Mouse (Mus musculus) MEL (cell line): ENCODE measurements around the gene Syngr4.

Experiments
- BHLHE40 ChIP-seq: IDR thresholded peaks from 2 replicates; pipeline ENCODE4 v1.6.1; 2012; ENCODE audit warnings: low read depth, mild to moderate bottlenecking, inconsistent platforms, low read length, improper control_type of control experiment, borderline replicate concordance
- CTCF ChIP-seq, 3 experiments: IDR thresholded peaks in 2 of 3; conservative IDR thresholded peaks in 1 of 3; 2 replicates each; pipeline ENCODE4 v1.5.1; 2011 to 2012; ENCODE audit warnings: low read length in 3 of 3, low read depth in 2 of 3, mild to moderate bottlenecking in 2 of 3, improper control_type of control experiment in 1 of 3, inconsistent platforms in 1 of 3, mixed read lengths in 1 of 3, moderate library complexity in 1 of 3; ENCODE audit not compliant: control insufficient read depth in 1 of 3, insufficient read depth in 1 of 3, poor library complexity in 1 of 3, severe bottlenecking in 1 of 3
- E2F4 ChIP-seq: IDR thresholded peaks from 2 replicates; pipeline ENCODE4 v1.6.1; 2011; ENCODE audit warnings: low read depth, low read length, improper control_type of control experiment, borderline replicate concordance
- ETS1 ChIP-seq: IDR thresholded peaks from 2 replicates; pipeline ENCODE4 v1.6.1; 2012; ENCODE audit warnings: low read depth, mild to moderate bottlenecking, inconsistent platforms, low read length, improper control_type of control experiment, moderate library complexity
- GABPA ChIP-seq: IDR thresholded peaks from 2 replicates; pipeline ENCODE4 v1.6.1; 2012; ENCODE audit warnings: low read depth, mild to moderate bottlenecking, inconsistent platforms, low read length, improper control_type of control experiment, moderate library complexity
- JUND ChIP-seq: IDR thresholded peaks from 2 replicates; pipeline ENCODE4 v1.6.1; 2011; ENCODE audit warnings: low read depth, mild to moderate bottlenecking, improper control_type of control experiment, low read length
- MAFK ChIP-seq: IDR thresholded peaks from 2 replicates; pipeline ENCODE4 v1.6.1; 2011; ENCODE audit warnings: low read depth, mild to moderate bottlenecking, low read length, improper control_type of control experiment, borderline replicate concordance
- MAX ChIP-seq: IDR thresholded peaks from 2 replicates; pipeline ENCODE4 v1.6.1; 2011; ENCODE audit warnings: low read length, improper control_type of control experiment
- POLR2A ChIP-seq, 2 experiments: IDR thresholded peaks; 2 replicates each; pipeline ENCODE4 v1.6.1; 2011 to 2012; ENCODE audit warnings: low read length in 2 of 2, mild to moderate bottlenecking in 2 of 2, control low read depth in 1 of 2, improper control_type of control experiment in 1 of 2, low read depth in 1 of 2, moderate library complexity in 1 of 2; ENCODE audit not compliant: control insufficient read depth in 1 of 2, insufficient read depth in 1 of 2, poor library complexity in 1 of 2
- SMC3 ChIP-seq: IDR thresholded peaks from 2 replicates; pipeline ENCODE4 v1.6.1; 2011; ENCODE audit warnings: low read depth, low read length, improper control_type of control experiment
- TAL1 ChIP-seq: IDR thresholded peaks from 2 replicates; pipeline ENCODE4 v1.6.1; 2012; ENCODE audit warnings: mild to moderate bottlenecking, inconsistent platforms, low read length, moderate library complexity, mixed read lengths
- USF1 ChIP-seq: IDR thresholded peaks from 2 replicates; pipeline ENCODE4 v1.6.1; 2014; ENCODE audit warnings: low read depth, mild to moderate bottlenecking, inconsistent platforms, low read length, improper control_type of control experiment, moderate library complexity
- ZKSCAN1 ChIP-seq: IDR thresholded peaks from 2 replicates; pipeline ENCODE4 v1.6.1; 2012; ENCODE audit warnings: low read depth, mild to moderate bottlenecking, inconsistent platforms, low read length, improper control_type of control experiment, moderate library complexity

- TF ChIP-seq ZKSCAN1 (no peak), POLR2A (IDR thresholded peaks at IDR 0.05; ENCODE audit: control insufficient read depth in 1 of 2, insufficient read depth in 1 of 2, low read depth in 1 of 2, low read length in 2 of 2, poor library complexity in 1 of 2) (peak in 1 of 2 experiments; percentile 74; a peak in 2 of 4 replicates), MAX (0 out of 2 replicates have a peak, but pooled peaks have one; percentile 19), E2F4 (no peak), GABPA (no peak), CTCF (IDR thresholded peaks at IDR 0.05 in 2 of 3, conservative IDR thresholded peaks at IDR 0.05 in 1 of 3; ENCODE audit: control insufficient read depth in 1 of 3, insufficient read depth in 1 of 3, low read depth in 2 of 3, low read length in 3 of 3, poor library complexity in 1 of 3, severe bottlenecking in 1 of 3) (no peak), TAL1 (no peak), BHLHE40 (no peak), JUND (no peak), USF1 (no peak), ETS1 (peak; percentile 51; the same call in 1 of the 2 replicates), MAFK (no peak), SMC3 (no peak)
Measured at GRCm38 (mm10) chr7:45921242-45921621, 24.7 kb upstream of the Syngr4 start, which contains the start of gene Emp3.
